Mouse (Mus musculus): ENCODE results near the gene Prpf8.

Gene Prpf8

DNA sequence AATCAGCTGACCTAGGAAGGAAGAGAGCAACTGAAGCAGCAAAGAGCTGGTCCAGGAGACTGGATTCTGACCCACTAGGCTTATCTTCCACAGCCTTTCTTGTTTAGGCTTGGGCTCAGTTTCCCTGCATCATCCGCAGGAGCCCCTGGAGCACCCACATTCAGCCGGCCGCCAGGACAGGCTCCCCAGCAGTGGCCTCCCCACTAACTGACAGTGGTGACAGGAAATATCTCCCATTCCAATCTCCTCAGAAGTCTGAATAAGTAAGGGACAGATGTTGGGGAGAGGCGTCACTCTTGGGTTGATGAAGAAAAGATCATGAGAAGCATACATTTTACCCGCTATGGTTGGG is 26.9 kb upstream of the Prpf8 start:
- DNase-seq (ENCODE audit: low read depth) = no peak

DNA sequence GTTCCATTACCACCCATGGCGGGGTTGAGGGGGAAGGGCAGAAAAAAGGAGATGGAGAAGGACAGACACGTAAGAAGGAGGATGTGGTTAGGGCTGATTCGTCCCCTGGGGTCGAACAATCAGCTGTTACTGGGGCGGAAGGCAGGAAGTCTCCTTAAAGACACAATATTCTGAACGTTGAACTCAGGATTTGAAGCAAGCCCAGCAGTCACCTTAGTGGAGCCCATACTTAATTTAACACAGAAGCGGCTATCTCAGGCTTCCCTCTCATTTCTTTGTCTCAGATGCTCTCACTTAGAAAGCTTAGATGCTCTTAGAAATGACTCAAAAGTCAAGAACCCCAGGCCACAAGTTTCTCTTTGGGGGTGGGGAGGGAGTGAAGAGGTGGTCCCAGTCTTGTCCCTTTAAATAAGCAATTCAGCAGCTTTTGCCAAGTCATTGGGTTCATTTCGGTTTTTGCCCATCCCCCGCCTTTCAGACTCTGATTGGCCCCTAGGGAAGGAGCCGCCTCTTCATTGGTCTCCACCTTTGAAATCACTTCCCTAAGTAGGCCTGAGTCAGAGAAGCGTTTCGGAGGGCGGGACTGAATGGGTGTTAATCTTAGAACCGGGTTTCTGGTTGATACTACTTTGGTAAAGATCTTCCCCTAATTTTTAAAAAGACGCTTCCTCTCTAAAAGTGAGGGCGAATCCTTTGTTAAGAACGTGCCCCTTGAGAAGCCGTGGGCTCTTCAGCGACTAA is 26.3 kb upstream of the Prpf8 start:
- peak; percentile 99 for DNase-seq (ENCODE audit: low read depth)

GRCm38 (mm10) chr11:75460844-75461742 is 25.5 kb upstream of the Prpf8 start, which contains the start of gene Tlcd2:
Gene Tlcd2, plus strand, starts transcription at chr11:75461715.
- DNase-seq (ENCODE audit: low read depth) = peak; percentile 100

- DNase-seq (ENCODE audit: low read depth) = no peak
Measured at GRCm38 (mm10) chr11:75461743-75462252, 24.8 kb upstream of the Prpf8 start.

GRCm38 (mm10) chr11:75462253-75462783 is 24.3 kb upstream of the Prpf8 start:
- peak; percentile 88 for DNase-seq (ENCODE audit: low read depth)

DNA sequence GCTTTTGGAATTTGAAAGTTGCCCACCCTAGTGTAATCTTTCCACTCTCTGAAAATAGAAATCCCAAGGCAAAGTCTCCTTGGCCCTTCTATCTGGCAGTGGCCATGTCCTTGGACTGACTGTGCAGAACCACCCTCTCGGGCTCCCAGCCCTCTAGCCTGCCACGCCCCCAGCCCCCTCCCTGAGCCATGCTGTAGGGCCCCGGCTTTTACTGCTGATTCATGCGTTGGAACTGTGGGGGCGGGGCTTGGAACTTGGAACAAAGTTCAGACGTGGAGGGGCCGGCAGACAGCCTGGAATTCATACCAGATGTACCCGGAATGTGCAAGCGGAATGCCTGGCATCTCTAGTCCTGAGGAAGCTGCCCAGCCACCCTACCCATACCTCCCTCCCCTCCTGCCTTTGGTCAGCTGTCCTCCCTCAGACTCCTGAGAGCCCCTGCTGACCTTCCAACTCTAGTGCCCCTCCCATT is 23.7 kb upstream of the Prpf8 start:
- peak; percentile 84 for DNase-seq (ENCODE audit: low read depth)

DNA sequence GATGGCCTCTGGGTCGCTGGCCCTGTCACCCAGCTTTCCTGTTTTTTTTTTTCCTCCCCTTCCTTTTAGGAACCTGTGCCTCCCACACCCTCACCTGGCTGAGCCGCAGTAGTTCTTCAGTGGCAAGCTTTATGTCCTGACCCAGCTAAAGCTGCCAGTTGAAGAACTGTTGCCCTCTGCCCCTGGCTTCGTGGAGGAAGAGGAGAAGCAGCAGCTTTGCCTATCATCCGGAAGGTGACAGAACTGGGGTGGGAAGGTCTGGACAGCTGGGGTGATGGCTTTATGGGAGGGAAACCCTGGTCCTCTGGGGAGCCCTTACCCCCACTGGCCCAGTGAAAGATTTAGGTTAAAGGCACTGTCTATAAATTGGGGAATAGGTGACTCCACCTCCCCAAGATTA is 23.0 kb upstream of the Prpf8 start:
- no peak for DNase-seq (ENCODE audit: low read depth)

GRCm38 (mm10) chr11:75464417-75464816 is 22.2 kb upstream of the Prpf8 start:
- no peak for DNase-seq (ENCODE audit: low read depth)

GRCm38 (mm10) chr11:75465051-75465450 is 21.6 kb upstream of the Prpf8 start:
- no peak for DNase-seq (ENCODE audit: low read depth)

DNA sequence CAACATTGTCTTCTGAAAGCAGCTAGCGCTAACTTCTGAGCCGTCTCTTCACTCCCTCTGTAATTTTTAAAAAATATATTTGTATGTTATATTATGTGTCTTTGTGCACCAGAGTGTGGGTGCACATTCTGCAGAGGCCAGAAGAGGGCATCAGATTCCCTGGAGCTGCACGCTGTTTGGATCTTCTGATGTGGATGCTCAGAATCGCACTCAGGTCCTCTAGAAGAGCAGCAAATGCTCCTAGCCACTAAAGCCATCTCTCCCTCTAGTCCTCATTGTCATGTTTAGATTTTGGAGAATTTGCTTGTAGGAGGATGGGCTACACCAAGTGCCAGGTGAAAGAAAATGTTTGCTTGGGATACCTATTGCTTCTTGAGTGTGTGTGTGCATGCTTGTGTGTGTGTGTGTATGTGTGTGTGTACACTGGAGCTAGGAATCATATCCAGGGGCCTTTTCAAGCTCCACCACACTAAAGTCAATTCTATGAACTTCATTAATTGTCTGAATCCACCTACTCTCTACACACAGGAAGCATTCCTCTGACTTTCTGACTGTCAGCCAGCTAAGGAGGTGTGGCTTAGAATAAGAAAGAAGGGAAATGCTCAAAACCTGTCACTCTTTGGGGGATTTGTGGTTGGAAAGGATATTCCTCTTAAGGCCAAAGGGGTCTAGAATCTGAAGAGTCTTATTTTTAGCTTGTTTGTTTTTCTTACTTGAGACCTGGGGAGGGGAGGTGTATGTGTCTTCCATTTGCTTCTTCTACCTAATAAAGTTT is 19.7 kb upstream of the Prpf8 start:
- no peak for DNase-seq (ENCODE audit: low read depth)

GRCm38 (mm10) chr11:75467512-75468215 is 19.0 kb upstream of the Prpf8 start:
- DNase-seq (ENCODE audit: low read depth) = no peak

DNA sequence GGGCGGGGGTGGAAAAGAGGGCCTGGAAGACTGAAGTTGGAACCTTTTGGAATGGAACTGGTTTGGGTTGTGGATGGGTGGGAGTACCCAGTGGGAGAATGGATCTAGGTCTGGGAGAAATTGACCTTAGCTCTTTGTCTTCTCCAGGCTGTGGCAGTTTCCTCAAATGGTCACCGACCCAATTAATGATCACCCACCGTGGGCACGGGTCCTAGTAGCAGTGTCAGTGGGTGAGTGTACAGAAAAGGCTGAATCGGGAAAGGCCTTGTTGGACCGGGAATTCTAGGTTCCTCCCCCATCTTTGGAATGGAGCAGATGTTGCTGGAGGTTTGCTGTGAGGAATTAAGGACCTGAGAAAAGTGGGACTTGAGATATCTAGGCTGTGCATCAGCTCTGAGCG is 18.2 kb upstream of the Prpf8 start:
- DNase-seq (ENCODE audit: low read depth) = no peak

DNA sequence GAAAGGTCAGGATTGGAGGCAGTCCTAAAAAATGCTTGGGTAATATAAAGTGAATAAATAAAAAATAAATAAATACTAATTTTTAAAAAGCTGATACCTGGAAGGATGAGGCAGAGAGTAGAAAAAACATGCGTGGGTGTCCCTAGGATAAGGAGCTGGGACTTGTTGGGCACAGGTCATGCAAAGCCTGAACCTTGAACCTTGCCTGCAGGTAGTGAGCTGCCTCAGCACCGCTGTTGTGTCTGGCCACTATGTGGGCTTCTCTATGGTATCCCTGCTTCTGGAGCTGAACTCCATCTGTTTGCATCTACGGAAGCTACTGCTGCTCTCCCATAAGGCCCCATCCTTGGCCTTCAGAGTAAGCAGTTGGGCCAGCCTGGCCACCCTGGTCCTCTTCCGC is 17.4 kb upstream of the Prpf8 start:
- DNase-seq (ENCODE audit: low read depth) = no peak

- no peak for DNase-seq (ENCODE audit: low read depth)
Measured at GRCm38 (mm10) chr11:75470675-75471074, 15.9 kb upstream of the Prpf8 start.

GRCm38 (mm10) chr11:75472469-75473081 is 14.0 kb upstream of the Prpf8 start:
- peak; percentile 39 for DNase-seq (ENCODE audit: low read depth)

DNA sequence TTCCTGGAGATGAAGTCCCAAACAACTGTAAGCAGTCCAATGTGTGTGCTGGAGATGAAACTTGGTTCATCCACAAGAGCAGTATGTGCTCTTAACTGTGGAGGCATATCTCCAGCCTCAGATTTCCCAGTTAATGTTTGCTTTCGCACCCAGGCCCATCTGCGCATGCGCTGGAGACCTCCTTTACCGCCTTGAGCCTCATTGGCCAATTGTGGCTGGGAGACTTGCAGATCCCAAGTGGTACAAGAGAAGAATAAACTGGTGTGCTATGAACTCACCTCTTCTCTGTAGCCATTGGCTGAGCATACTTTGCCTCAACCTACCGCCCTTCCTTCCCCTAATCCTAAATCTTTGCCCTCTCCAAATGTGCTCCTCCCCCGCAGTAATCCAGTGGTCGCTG is 13.2 kb upstream of the Prpf8 start:
- no peak for DNase-seq (ENCODE audit: low read depth)

DNA sequence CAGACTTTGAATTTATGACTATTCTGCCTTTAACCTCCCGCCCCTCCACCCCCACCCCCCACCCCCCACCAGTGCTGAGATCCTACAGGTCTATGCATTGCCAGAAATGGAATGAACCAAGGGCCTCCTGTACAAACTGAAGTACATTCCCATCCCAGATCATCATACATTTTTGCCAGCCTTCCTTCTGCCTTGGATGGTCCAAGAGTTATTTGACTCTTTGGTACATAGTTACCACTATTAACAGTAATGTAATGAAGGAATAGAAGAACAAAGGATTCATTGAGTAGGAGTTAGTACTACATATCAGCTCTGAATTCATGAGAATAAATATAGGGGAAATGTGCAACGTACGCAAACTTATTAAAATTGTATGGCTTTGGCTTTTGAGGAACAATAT is 424 bp upstream of the Prpf8 start:
- no peak for DNase-seq (ENCODE audit: low read depth)

GRCm38 (mm10) chr11:75487496-75487895 is 880 bp downstream of the Prpf8 start:
- peak; percentile 51 for DNase-seq (ENCODE audit: low read depth)

DNA sequence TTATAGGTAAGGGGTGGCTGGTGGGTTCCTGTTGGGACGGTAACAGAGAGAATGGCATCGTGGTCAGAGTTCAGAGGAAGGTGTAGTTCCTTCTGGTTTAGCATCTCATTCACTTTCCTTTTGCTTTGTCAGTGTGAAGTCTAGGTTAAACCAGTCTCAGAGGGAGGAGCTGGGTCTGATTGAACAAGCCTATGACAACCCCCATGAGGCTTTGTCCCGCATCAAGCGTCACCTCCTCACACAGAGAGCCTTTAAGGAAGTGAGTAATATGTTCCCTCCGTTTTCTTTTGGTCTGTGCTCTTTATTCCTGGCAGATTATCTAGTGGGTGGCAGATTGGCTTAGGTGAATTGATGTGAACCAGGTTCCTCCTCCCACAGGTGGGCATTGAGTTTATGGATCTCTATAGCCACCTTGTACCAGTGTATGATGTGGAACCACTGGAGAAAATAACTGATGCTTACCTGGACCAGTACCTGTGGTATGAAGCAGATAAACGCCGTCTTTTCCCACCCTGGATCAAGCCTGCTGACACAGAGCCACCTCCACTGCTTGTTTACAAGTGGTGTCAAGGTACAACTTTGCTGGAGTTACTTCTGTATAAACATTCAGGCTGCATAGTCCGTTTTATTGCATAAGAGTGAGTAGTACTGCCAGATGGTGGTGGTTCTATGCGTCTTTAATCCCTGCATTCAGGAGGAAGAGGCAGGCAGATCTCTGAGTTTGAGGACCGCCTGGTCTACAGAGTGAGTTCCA is 7.9 kb downstream of the Prpf8 start:
- DNase-seq (ENCODE audit: low read depth) = peak; percentile 52

- no peak for DNase-seq (ENCODE audit: low read depth)
Measured at GRCm38 (mm10) chr11:75498126-75498525, 11.5 kb downstream of the Prpf8 start.

All from 416B (cell line).